Comparison of ENCODE assay signal across 9 mouse cellular contexts in the genomic region with DNA sequence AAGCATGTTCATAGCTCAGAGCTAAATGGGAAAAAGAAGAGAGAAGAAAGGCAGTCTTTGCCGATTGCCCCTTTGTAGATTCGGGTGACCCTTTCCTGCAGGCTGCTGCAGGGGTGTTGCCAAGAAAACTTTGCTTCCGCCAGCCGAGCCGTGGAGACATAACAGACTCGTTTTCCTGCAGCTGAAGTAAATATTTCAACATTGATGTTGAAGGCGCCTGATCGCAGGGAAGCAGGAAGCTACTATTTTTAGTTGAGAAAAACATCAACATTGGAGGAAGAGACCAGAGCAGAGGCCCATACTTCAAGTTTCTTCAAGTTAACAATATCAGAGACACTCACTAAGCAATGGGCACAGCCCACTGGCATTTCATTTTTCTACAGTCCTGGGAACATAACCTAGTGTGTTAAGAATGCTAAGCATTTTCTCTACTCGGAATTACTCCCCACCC.
A peak's percentile ranks its signal among the peaks of the same experiment; 100 is the strongest.
DNase-seq lines count a peak whose midpoint lies in the region; ATAC-seq lines count a peak whose summit lies in the region.
"Had no signal": no experiment of that assay in that cellular context is flagged by ENCODE, and none has a peak within 500 bp of the region (broad histone marks: within the 10 kb centered on the region; RNA-seq: fewer than 3 reads in every experiment).

No protein-coding gene starts in this region.

- peak overlapping the region; percentile 91 for H3K27ac ChIP-seq in intestine, embryonic 16.5 days (ENCODE audit: low read length)
- H3K27ac ChIP-seq in liver, embryonic 16.5 days (ENCODE audit: low read length), result 0 out of 2 replicates have a peak overlapping the region, but pooled peaks have one; percentile 0

- no peaks in the 10 kb centered on the region for H3K27me3 ChIP-seq in intestine, embryonic 16.5 days (replicated peaks; ENCODE audit: control insufficient read depth, insufficient read depth, low read length)
- no peaks in the 10 kb centered on the region for H3K27me3 ChIP-seq in liver, embryonic 16.5 days (ENCODE audit: control insufficient read depth, insufficient read depth, low read depth, low read length)

- DNase-seq in CD4-positive helper T cell, adult 2 months (ENCODE audit: low read depth, low spot score), result peak; percentile 21
- DNase-seq in adrenal gland, postnatal 10 days, result peak; percentile 57
- DNase-seq in gastrocnemius, postnatal 36 days, result peak; percentile 39 to 52
- DNase-seq in ovary, adult 18-20 months (ENCODE audit: low spot score), result peak; percentile 76
- no peak for DNase-seq in spleen, adult 12 weeks (ENCODE audit: low spot score)

- no peaks in the 10 kb centered on the region for H3K36me3 ChIP-seq in intestine, embryonic 16.5 days (ENCODE audit: control insufficient read depth, insufficient read depth, low read length)
- no peaks in the 10 kb centered on the region for H3K36me3 ChIP-seq in liver, embryonic 16.5 days (ENCODE audit: control insufficient read depth, insufficient read depth)
- H3K36me3 ChIP-seq: midbrain, embryonic 12.5 days had no signal

- peaks cover 26% of the 10 kb centered on the region for H3K4me1 ChIP-seq in intestine, embryonic 16.5 days (ENCODE audit: control insufficient read depth, insufficient read depth, low read length)
- H3K4me1 ChIP-seq in liver, embryonic 16.5 days (ENCODE audit: control insufficient read depth, low read depth, low read length), result peaks cover 3% of the 10 kb centered on the region; the same call in 1 of the 2 replicates

- no peak overlapping the region for H3K4me3 ChIP-seq in intestine, embryonic 16.5 days (ENCODE audit: low read length)
- no peak overlapping the region for H3K4me3 ChIP-seq in liver, embryonic 16.5 days (ENCODE audit: low read depth, low read length)
- H3K4me3 ChIP-seq: midbrain, embryonic 12.5 days had no signal

- H3K4me2 ChIP-seq in intestine, embryonic 16.5 days (ENCODE audit: low read depth, low read length), result peak overlapping the region; percentile 23; the same call in 1 of the 2 replicates
- H3K4me2 ChIP-seq in liver, embryonic 16.5 days (ENCODE audit: low read depth, low read length), result no peak overlapping the region
- H3K4me2 ChIP-seq: midbrain, embryonic 12.5 days had no signal

- intact Hi-C loops in gastrocnemius, postnatal 36 days (cut with DNase I), result no loop called here

- WGBS in intestine, embryonic 16.5 days, result 10% methylated on average over 9 of the region's 9 CpGs
- WGBS in liver, embryonic 16.5 days (ENCODE audit: insufficient replicate concordance), result 9% methylated on average over 9 of the region's 9 CpGs

- H3K9me3 ChIP-seq in intestine, embryonic 16.5 days (ENCODE audit: control insufficient read depth, low read length), result no peaks in the 10 kb centered on the region
- H3K9me3 ChIP-seq in liver, embryonic 16.5 days (replicated peaks; ENCODE audit: control insufficient read depth, low read length), result no peaks in the 10 kb centered on the region
- H3K9me3 ChIP-seq: midbrain, embryonic 12.5 days had no signal

- ATAC-seq in intestine, embryonic 16.5 days, result peak; percentile 65
- ATAC-seq in liver, embryonic 16.5 days (ENCODE audit: low read depth), result no peak; the same call in 1 of the 2 replicates
- no peak for ATAC-seq in activated CD4-positive, CD25-positive, alpha-beta regulatory T cell, adult 4 months

- H3K9ac ChIP-seq in intestine, embryonic 16.5 days (ENCODE audit: low read depth, low read length), result 0 out of 2 replicates have a peak overlapping the region, but pooled peaks have one; percentile 2
- H3K9ac ChIP-seq in liver, embryonic 16.5 days (ENCODE audit: low read depth, low read length), result no peak overlapping the region
- H3K9ac ChIP-seq: midbrain, embryonic 12.5 days had no signal
